Mouse (Mus musculus): Measurements from ENCODE around the gene Mup18. TPM values are rescaled to one million over a fixed set of nuclear protein-coding genes. Genes with fewer than 3 reads are reported as not detected.
"Not testable (repeated sequence)": the region's sequence is repeated elsewhere in the genome, so short reads cannot be mapped to it uniquely, and the experiment has no call there.

Mup18 gene
- not detected for total RNA-seq (2022)

DNA sequence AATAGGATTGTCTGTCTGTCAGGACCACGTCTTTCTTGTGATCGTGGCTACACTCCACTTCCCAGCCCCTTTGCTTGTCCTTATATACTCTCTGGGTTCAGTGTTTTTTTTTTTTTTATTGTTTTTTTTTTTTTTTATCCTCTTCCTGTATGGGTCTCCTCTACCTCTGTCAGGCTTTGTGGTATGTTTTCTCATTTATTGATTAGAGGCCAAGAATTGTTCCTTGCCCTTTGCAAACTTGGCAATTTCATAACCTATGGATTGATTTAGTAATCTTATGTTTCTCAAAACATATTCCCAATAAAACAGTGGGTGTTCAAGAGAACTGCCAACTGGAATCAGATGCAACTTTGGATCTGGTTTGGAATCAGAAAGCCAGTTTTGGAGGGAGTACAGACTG lies at the start of gene Mup18:
TSS of gene Mup18 (minus strand) at position 101 of the 400 bp plus-strand sequence.
- DNase-seq (ENCODE audit: low spot score in 2 of 2) = not testable (repeated sequence)

DNA sequence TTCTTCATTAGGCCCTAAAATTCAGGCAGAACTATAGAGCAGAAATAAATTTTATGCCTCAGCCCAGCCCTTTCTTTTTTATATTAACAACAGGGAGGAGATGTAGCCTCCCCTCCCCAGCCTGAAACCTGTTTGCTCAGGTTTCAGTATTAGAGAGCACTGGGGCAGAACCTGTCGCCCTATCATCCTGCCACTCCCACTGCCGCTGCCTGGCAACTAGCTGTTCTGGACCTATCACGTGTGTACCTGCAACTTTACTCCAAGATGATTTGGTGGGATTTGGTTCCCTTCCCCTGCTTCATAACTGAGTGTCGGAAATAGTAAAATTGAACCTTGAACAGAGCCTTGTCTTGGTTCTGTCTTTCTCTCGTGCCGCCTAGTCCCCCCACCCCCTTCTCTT lies 40.4 kb upstream of the Mup18 start:
- DNase-seq (ENCODE audit: low spot score in 2 of 2) = not testable (repeated sequence)

Other genes starting within 250 kb of the Mup18 start
- not detected for gene Mup15, start 234.4 kb downstream of the Mup18 start, total RNA-seq (2022)
- gene Mup16, start 154.6 kb downstream of the Mup18 start, total RNA-seq (2022) = not detected
- gene Mup17, start 78.3 kb downstream of the Mup18 start, total RNA-seq (2022) = not detected
- gene Mup19, start 108.1 kb upstream of the Mup18 start, total RNA-seq (2022) = under 1 TPM in 1 of 4 experiments, not detected in 3; 0.87 TPM
- gene Mup5, start 161.1 kb upstream of the Mup18 start, total RNA-seq (2022) = under 1 TPM; 0.41 to 0.75 (median 0.56) TPM